Mouse (Mus musculus) urinary bladder, postnatal 0 days (tissue): Measurements from ENCODE around the gene Hacl1. TPM values are rescaled to one million over a fixed set of nuclear protein-coding genes. Genes with fewer than 3 reads are reported as not detected.

Source experiments
- polyA plus RNA-seq: library from polyadenylated mRNA; unstranded; fragments of >200 nt; fragmentation: Nextera tagmentation; extraction: Ambion mirVana; gene quantifications from 2 replicates; pipeline ENCODE4 v1.2.1, GENCODE M21; 2015

Hacl1 gene
- polyA plus RNA-seq = 11.1 and 11.9 TPM in 2 replicates

DNA sequence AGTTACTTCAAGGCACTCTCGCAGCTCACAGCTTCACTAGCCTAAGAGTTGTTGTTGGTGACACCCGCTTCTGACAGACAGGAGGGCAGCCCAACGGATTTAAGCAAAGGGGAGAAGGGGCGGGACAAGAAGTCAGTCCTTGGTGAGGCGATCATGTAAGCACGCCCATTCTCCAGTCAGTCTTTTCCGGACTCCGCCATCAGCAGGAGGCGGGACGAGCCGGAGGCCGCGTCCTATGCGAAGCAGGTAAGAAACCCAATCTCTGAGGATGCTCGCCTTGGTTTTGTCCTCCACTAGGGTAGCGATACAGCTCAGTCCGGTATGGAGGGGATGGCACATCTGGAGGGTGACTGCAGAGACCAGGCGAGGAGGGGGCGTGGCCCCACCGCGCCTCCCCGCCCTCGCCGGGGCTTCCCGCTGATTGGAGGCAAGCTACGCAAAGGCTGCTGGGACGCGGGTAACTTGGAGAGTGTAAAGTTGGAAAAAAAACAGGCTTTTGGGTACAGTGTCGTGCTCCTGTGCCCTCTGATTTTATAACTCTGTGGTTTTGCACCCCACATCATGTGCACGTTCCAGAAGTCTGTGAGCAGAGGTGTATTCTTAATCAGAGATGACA lies at the start of gene Hacl1, which contains the start of gene Btd:
TSS of gene Hacl1 (minus strand) at position 397 of the 616 bp plus-strand sequence.
TSS of gene Btd (plus strand) at position 139 of the 616 bp plus-strand sequence.

DNA sequence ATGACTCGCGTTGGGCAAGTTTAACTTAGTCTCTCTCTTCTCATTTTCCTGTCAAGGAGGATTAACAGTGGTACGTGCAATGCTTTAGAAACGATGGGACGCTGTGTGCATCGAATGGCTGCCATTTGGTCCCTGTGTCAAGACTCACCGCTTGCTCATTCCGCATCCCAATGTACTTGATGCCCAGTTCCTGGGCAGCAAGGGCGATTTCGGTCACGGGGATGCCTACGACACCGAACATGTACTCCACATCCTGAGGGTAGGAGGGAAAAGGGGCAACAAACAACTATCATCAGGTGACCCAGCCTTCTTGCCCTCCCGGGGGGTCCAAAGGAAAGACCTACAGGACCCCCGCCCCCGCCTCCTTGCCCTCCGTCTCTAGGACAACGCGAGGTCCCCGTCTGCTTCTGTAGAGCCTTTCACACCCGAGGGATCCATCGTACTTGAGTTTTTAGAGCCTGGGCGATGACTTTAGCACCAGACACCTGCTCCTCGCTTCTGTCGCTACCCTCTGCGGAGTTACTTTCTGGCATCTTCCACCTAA lies 668 bp downstream of the Hacl1 start, which contains the start of gene Gm49387:
TSS of gene Gm49387 (minus strand) at position 533 of the 544 bp plus-strand sequence.

DNA sequence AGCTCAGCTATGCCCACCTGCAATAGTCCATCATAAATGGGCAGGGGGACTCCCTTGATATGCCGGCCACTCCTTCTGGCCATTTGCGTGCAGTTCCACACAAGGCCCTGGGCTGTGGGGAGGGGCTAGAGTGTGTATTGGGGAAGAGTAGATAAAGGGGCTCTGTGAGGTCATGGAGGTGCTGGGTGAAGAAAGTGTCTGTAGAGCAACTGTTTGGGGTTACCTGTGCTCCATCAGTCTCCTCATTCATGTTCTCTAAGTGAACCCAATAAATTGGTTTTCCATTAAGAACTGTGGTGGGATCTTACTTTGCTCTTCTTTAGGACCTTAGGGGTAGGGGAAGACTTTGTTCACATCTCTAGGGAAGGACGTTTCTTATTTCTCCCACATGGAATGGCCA lies 49.8 kb downstream of the Hacl1 start, which contains the start of gene Colq:
TSS of gene Colq (minus strand) at position 101 of the 400 bp plus-strand sequence.

Other genes starting within 250 kb of the Hacl1 start
- gene Sh3bp5, start 205.2 kb downstream of the Hacl1 start, polyA plus RNA-seq = 38.0 and 40.1 TPM in 2 replicates
- 11.2 and 11.9 TPM in 2 replicates for gene Eaf1, start 146.9 kb downstream of the Hacl1 start, polyA plus RNA-seq
- gene Mettl6, start 146.2 kb downstream of the Hacl1 start, polyA plus RNA-seq = 35.1 and 42.1 TPM in 2 replicates
- 0.28 and 0.37 TPM in 2 replicates for gene Colq, start 49.9 kb downstream of the Hacl1 start, polyA plus RNA-seq
- 1.4 TPM in 1 of 2 replicates, not detected in the other for gene Gm49387, start 408 bp downstream of the Hacl1 start, polyA plus RNA-seq
- 20.4 and 21.7 TPM in 2 replicates for gene Btd, start 258 bp downstream of the Hacl1 start, polyA plus RNA-seq
- gene Ankrd28, start 189.4 kb upstream of the Hacl1 start, polyA plus RNA-seq = 3.7 and 4.5 TPM in 2 replicates